Mouse (Mus musculus): Measurements from ENCODE around the gene Specc1.

Gene Specc1

GRCm38 (mm10) chr11:62248401-62249244 lies 292.1 kb downstream of the Specc1 start, which contains the start of gene Adora2b:
Gene Adora2b, plus strand, starts transcription at chr11:62248984.
- DNase-seq (ENCODE audit: low spot score), result peak; percentile 78

- DNase-seq (ENCODE audit: low spot score), result peak; percentile 59
Observed at GRCm38 (mm10) chr11:62249266-62250037, 292.9 kb downstream of the Specc1 start.

GRCm38 (mm10) chr11:62251047-62251446 lies 294.5 kb downstream of the Specc1 start:
- DNase-seq (ENCODE audit: low spot score), result peak; percentile 64

- peak; percentile 67 for DNase-seq (ENCODE audit: low spot score)
Observed at GRCm38 (mm10) chr11:62253380-62253779, 296.8 kb downstream of the Specc1 start.

- DNase-seq (ENCODE audit: low spot score), result no peak
Observed at GRCm38 (mm10) chr11:62259214-62259613, 302.7 kb downstream of the Specc1 start.

DNA sequence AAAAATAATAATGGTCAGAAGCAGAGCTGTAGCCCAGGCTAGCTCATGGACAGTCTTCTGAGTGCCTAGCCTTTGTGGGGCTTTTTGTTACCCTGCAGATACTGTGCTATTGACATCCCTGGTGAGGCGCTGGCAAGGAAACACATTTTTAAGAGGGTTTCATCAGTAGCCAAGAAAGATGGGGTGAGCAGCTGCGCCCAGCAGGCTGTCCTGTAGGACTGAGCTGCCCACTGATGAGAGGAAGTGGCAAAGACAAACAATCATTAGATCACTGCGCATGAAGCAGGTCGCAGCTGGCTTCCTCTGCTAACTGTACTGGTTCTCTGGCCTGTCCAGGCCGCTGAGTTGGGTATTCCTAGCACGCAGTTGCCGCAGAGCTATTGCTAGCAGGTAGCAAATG lies 307.0 kb downstream of the Specc1 start:
- DNase-seq (ENCODE audit: low spot score), result no peak

DNA sequence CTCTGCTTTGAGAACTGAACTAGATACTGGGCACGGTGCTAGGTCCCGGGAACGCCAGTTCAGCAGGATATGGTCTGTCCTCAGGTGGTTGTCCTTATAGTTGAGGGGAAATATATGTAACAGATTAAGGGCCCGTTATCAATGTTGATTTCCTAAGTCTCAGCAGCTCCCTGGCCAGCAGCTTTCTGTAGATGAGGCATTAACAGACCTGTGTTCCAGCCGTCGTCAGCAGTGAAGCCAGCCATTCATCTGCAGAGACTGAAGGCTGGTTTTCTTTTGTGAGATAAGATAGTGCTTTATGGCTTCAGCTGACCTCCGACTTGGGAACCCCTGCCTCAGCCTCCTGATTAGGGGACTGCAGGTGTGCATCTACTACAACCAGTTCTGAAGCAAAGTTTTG lies 307.5 kb downstream of the Specc1 start:
- DNase-seq (ENCODE audit: low spot score), result no peak

GRCm38 (mm10) chr11:62265642-62266041 lies 309.1 kb downstream of the Specc1 start:
- DNase-seq (ENCODE audit: low spot score), result no peak

GRCm38 (mm10) chr11:62266466-62267214 lies 310.1 kb downstream of the Specc1 start:
- no peak for DNase-seq (ENCODE audit: low spot score)

GRCm38 (mm10) chr11:62268381-62268780 lies 311.8 kb downstream of the Specc1 start:
- no peak for DNase-seq (ENCODE audit: low spot score)

- DNase-seq (ENCODE audit: low spot score), result peak; percentile 31
Observed at GRCm38 (mm10) chr11:62269097-62269496, 312.5 kb downstream of the Specc1 start.

- no peak for DNase-seq (ENCODE audit: low spot score)
Observed at GRCm38 (mm10) chr11:62270851-62271250, 314.3 kb downstream of the Specc1 start.
